Mouse (Mus musculus) MEL-GATA-1-ER (cell line): ENCODE results near the gene Znrd1.
"Not testable (repeated sequence)": the region's sequence is repeated elsewhere in the genome, so short reads cannot be mapped to it uniquely, and the experiment has no call there.

ENCODE experiments used
- DNase-seq: peaks from one replicate; pipeline ENCODE4 v3.0.0-alpha.2; 2012; ENCODE audit warnings: low read depth; ENCODE audit errors: extremely low read depth

The Znrd1 gene

DNA sequence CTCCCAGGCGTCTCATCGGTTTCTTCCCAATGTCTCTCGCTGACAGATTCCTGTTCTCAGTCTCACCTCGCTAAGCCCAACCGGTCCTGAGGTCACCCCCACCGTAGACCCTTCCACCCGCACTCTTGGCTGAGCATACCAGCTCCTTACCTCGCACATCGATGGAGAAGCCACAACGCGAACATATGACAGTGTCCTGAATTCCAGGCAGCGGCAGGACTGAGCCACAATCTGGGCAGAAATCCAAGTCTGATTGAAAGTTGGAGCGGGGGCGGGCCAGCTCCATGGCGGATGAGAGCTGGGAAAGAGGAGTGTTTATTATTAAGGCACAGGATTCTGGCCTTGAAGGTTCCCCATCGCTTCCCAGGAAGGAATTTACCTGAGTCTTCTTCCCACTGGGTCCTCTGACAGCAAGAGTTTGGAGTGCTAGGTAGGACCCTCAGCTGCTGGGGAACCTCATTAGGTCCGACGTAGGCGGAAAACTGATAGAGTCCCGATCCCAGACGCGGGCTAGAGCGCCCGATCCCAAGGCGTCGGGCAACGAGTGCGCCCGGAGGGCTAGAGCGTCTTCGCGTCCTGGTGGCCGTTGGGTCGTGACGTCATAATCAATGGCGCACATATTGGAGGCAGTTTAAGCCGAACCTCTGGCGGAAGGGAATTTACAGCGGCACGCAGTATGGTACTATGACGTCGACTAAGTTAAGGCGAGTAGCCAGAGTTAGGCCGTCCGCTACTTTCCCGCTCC, at the start of gene Znrd1, which contains the start of gene Znrd1as:
Gene Znrd1, minus strand, starts transcription at position 561 of the 745 bp plus-strand sequence.
Gene Znrd1as, plus strand, starts transcription at position 594 of the 745 bp plus-strand sequence.
- peak; percentile 90 for DNase-seq

DNA sequence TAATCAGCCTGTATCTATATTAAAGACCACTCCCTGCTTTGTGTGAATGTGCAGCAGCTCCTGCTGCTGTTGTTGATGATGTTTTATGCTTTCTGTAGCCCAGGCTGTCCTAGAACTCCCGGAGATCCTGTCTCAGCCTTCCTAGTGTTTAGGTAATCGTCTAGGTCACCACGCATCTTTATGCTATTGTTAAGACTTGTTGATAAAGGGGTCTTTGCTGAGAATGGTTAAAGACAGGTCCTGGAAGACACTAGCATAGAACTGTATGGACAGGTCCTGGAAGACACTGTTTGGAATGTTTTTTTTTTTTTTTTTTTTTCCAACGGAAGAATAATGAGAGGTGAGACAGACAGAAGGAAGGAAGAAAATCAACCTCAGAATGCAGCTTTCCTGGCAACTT, 45.0 kb upstream of the Znrd1 start:
- DNase-seq = no peak

DNA sequence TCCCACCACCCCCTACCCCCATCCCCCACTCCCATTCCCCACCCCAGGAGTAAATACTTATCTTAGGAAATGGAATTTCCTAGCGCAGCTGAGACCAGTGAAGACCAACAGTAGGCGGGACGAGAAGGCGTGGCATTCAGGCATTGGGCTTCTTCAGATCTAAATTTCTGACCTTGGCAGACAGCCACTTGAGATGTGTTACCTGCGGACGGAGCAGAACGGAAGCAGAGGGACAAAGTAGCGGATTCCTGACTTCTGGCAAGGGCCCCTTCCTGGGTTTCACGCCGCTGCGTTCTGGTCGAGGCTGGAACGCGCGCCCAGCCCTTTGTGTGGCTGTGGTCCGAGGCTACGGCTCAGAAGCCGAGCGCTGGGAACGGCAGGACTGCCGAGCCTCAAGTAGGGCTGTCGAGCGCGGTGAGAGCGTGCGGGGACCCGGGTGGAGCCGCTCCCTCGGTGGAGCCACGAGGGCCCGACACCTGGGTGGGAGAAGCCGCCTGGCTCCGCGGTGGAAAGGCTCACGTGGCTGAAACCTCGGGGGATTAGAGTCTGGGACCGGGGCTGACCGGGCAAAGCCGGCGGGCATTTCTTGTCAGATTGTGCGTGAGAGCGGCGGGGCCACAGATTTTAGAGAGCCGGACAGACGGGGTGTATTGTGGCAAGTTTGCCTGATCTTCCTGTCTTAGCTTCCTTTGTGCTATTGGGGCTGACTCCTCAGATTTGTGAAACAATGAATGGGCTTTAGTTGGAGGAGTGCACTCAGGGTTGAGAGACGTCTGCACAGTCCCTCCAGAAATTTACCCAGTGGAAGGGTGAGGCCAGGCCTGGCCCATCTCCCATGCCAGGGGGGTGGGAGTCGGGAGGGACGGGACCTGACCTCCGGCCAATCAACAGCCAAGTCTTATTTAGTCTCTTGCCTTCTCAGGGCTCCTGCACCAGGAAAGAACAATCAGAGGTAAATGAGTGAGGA, 44.3 kb upstream of the Znrd1 start:
- DNase-seq = no peak

DNA sequence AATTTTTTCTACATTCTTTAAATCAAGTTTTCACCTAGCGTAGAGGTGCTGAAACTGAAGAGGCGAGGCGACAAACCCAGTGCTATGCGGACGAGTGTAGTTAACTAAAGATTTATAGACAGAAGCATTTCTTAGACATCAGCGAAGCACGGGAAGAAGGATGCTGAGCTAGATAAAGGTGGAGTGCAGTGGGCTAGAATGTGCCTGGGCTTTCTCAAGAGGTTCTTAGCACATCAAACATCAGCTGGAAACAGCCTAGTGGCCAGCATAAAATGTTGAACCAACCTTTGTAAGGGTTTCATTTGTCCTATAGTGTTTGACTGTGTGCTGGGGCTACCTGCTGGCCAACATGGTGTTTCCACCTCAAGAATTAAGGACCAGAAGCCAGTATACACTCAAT, 42.5 kb upstream of the Znrd1 start, which contains the start of gene Zfp57:
Gene Zfp57, plus strand, starts transcription at position 301 of the 400 bp plus-strand sequence.
- no peak for DNase-seq

DNA sequence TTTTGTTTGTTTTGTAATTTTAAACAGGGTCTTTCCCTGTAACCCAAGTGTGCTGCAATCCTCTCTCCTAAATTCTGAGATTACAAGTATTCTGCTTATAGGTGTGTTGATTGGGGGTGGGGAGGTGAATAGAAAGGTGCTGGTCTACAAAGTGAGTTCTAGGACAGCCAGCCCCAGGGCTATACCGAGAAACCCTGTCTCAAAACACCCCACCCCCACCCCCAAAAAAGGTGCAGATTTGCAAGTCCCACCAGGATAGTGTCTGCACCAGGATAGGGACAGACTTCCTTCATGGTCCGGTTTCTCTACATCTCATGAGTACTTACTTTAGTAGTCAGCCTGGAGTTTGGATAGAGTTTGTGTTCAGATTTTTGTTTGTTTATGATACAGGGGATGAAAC, 40.1 kb upstream of the Znrd1 start:
- no peak for DNase-seq

DNA sequence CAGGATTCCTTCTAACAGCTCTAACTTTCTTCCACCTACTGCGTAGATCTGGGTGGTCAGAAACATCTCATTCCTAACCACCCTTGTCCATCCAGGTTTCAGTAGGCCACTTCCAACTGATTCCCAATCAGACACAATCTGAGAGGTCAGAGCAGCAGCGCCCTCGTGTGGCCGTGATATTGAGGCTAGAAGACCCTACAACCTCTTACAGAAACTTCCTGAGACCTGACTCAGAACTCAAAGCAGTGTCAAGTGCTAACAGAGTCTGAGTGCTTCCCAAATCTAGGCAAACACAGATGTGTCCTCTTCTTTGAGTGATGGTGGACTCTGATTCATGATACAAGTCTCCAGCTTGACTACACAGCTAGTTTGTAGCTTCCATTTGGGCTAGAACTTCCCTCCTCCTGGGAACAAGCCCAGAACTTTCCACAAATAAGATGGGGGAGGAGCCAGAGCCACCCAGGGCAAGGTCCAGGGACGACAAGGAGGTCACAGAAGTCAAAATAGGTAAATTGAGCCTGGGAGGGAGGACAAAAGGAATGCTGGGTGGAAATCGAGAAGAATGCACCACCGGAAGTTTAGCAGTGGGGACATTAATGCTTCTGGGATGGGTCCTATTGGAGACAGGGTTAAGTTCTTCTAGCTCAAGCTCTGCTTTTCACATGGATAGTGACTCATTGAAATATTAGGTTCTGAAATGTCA, 38.8 kb upstream of the Znrd1 start:
- peak; percentile 43 for DNase-seq

DNA sequence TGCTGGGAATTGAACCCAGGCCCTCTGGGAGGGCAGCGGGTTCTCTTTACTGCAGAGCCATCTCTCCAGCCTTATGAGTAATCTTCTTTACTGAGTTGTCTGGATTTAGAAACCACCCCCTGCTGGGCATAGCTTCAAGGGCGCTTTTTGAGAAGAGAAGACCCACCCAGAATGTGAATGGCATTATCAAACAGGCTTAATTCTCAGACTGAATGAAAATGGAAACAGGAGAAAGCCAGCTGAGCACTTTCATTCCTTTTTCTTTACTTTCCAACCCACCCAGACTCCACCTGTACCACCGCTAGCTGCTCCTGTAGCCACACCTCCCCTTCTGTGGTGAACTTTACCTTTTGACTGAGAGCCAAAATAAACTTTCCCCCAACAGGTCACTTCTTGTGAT, 37.1 kb upstream of the Znrd1 start:
- no peak for DNase-seq

DNA sequence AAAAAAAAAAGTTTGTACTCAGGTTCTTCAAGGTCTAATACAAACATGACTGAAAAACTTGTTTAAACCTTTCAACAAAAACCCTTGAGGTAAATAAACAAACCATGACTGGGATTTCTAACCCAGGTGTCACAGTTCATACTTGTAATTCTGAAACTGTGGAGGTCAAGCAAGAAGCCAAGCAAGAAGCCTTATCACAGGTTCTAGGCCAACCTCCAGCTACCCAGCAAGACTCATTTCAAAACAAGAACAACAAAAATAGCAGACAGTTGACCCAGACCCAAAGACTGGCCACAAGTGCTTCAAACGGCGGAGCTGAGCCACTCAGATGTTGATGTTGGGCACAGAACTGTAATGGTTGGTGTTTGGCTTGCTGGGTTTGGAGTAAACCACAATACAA, 36.2 kb upstream of the Znrd1 start:
- DNase-seq = no peak

DNA sequence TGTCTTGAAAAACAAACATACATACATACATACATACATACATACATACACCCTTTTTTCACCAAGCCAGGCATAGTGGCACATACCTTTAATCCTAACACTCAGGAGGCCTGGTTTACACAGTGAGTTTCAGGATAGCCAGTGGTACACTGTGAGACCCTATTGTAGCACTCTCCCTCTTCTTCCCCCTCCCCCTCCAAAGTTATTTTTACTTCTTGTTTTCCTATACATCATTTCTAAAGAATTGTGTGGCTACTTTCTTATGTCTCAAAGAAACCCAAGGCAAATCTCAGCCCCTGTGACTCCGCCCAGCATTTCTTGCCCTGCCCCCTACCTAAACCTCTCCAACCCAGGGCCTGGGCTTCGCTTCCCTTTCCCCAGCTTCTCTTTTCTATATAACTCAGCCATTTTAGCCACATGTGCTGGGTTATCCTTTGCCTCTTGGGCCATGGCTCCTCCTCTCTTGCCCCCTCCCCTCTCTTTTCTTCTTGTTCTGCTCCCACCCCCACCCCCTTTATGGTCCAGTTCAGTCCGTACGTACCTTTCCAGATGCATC, 35.5 kb upstream of the Znrd1 start:
- DNase-seq = no peak

DNA sequence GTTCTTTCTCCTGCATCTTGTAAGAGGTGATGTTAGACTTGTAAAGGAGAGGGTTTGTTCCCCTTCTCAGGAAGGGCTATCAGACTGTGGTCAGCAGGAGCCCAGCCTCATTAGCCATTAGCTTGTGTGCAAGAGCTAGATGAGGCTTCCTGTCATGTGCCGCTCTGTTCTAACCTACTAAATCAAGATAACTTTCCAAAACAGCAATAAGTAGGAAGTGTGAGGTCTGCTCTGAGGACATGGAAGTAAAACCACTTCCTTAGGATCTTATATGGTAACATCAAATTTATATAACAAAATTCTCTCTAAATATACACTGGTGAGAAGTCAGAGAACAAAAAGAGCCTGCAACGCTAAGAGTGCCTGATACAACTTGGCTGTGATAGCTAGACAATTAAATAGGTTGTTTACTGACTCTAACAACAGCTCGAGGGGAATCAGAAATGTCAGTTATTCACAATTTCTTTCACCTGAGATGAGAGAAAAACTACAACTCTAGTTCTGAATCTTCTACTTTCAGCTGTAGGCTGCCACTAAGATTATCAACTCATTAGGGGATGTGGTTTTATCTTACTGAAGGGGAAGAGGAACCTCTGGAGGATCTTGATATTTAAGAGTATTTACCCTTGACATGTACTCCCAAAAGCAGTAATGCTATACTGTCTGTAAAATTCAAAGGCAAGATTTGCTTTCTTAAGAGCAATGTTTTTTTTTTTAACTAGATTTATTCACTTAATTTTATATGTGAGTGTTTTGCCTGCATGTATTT, 34.2 kb upstream of the Znrd1 start:
- DNase-seq = peak; percentile 63

DNA sequence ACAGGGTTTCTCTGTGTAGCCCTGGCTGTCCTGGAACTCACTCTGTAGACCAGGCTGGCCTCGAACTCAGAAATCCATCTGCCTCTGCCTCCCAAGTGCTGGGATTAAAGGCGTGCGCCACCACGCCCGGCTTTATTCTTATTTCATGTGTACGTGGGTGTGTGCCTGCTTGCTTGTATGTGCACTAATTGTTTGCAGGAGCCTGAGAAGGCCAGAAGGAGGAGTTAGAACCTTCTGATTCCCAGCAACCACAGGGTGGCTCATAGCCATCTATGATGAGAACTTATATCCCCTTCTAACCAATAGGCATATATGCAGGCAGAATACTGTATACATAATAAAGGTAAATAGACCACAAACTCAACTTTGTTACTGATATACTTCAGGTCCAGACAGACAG, 32.3 kb upstream of the Znrd1 start:
- DNase-seq = not testable (repeated sequence)

DNA sequence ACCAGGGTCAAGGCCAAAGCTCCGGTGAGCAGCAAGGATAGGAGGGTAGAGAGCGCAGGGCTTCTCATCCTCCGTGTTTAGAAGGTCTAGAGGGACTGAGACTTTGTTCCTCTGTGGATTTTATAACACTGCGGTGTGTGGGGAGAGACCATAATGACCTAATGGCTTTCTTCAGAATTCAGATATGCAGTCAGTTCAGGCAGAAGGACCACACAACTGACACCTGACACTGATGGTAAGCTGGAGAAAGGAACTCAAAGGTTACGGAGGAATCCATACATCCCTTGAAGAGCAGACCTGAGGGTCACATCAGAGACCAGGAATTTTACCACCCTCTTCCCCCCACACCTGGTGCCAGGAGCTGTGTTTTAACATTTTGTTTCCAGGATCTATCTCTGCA, 31.1 kb upstream of the Znrd1 start, which contains the start of gene H2-M5:
Gene H2-M5, minus strand, starts transcription at position 101 of the 400 bp plus-strand sequence.
- DNase-seq = no peak

DNA sequence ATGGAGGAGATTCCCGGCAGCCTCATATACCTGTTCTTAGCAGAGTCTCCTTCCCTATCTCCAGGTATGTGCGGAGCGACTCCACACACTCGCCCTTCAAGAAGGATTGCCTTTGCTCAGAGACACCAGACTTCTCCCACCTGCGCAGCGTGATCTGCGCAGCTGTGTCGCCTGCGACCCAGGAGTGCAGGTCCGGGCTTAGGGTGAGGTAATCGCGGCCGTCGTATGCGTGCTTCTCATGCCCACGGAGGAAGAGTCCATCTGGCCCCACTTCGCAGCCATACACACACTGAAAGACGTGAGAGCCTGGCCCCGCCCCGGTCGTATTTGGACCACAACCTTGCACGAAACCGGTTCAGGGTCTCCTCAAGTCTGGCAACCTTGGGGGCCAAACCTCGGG, 30.1 kb upstream of the Znrd1 start:
- DNase-seq = no peak

DNA sequence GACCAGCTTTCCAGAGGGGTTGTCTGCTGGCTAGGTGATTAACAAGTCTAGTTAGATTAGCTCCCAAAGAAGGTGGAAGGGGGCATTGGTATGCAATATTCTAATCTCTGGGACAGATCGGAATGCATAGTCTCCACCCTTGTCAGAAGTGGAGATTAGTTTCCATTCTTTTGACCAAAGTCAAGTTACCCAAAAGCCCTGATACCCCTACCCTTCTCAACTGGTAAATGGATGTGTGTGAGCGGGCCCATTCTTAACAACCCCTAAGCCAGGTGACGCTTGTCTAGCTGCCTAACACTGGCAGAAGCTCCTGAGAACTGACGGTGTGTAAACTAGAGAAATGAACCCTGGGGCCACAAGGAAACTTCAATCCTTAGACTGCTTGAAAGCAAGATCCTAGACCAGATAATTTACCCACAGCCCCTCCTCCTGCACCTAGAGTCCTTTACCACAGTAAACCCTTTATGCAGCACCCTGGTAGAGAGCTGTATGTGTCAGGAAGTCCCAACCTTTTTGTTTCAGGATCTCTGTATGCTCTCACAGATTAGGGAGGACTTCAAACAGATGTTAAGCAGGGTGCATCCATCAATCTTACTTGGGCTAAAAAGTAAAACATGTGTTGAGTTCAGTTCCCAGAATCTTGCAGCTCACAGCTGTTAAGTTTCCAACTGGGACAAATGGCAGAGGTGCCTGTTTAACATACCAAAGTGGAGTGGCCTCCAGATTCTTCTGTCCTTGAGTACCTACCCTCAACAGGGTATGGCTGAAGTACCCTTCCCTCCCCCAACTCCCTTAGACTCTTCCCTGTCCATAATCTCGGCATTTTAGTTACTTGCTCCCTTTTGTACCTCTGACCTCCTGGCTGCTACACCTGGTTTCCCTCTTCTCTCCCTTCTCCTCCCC, 24.1 kb upstream of the Znrd1 start:
- DNase-seq = no peak

DNA sequence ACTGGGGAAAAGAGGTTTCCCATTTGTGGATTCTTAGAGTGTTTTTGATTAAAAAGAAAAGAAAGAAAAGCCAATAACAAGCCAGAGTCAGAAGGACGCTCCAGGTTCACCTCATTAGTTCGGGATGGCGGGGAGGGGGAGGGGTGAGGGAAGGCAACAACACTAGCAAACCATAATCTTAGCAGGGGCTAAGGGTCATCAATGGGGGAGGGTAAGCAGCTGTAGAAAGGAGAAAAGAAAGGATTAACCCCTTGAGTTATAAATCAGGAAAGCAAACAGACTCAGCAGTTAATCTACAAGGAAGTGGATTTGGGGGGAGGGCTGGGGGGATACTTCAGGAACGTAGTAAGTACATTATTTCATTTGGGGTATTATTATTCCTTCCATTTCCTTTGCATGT, 23.5 kb upstream of the Znrd1 start:
- no peak for DNase-seq

DNA sequence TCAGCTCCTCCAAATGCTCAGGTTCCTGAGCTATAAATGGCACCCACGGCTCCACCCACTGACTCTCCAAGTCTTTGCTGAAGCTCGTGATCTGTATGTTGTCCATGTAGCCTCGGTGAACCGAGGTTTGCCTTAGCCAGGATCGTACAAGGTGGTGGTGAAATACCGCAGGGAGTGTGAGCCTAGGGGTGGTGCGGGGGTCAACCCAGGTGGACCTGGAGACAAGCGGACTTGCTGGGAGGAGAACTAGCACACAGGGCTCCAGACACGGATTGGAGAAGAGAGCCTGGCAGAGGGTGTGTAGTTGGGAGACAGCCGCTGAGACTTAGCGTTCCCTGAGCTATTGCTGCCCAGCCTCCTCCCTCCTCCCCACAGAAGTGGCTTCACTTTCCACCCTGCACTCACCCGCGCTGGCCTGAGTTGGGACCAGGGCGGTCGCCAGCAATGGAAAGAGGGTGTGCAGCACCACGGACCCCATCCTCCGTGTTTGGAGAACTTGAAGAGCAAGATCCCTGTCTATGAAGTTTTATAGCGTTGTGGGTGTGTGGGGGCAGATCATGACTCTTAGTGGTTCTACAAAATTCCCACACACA, 23.0 kb upstream of the Znrd1 start, which contains the start of gene 2410137M14Rik:
Gene 2410137M14Rik, minus strand, starts transcription at position 17 of the 593 bp plus-strand sequence.
- no peak for DNase-seq

DNA sequence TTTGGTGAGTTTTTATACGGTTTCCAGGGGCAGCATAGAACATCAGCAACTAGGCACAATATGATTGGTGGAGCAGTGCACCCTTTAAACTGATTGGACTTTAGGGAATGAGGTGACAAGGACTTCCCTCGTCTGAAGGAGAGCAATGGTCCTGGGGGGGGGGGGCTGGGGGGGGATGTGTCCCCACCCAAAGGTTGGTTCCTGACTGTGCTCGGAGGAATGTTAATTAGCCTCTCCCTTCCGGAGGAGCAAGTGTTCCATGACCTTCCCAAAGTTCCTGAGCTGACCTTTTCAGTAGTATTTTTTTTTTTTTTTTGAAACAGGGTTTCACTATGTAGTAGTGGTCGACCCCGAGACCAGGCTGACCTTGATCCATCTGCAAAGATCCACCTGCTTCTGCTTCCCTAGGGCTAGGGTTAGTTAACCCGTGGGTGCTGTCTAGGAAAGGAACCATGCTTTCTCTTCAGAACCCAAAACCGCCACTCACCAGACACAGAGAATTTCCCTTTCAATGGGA, 15.0 kb upstream of the Znrd1 start:
- no peak for DNase-seq

DNA sequence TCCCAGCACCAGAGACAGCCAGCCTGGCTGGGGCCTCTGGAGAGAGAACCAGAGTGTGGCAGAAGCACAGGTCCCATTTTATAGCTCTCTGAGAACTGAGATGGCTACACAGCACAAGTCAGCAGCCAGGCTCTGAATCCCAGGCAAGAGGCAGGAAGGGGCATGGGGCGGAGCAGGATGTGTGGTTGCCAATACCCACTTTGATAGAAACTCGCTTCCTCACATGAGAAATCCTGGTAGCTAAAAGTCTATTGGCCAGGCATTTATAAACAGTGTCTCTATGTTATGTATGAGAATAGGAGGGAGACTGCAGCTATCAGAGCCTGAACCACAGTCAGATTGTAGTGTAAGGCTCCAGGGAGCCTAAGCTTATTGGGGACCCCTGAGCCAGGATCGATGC, 14.4 kb upstream of the Znrd1 start:
- DNase-seq = no peak
